Mouse (Mus musculus): ENCODE measurements around the gene 6030452D12Rik. TPM values are rescaled to one million over a fixed set of nuclear protein-coding genes. Genes with fewer than 3 reads are reported as not detected.
A peak's percentile ranks its signal among the peaks of the same experiment; 100 is the strongest.

The 6030452D12Rik gene
- polyA plus RNA-seq, 1 experiment from 2014 or later, result not detected

DNA sequence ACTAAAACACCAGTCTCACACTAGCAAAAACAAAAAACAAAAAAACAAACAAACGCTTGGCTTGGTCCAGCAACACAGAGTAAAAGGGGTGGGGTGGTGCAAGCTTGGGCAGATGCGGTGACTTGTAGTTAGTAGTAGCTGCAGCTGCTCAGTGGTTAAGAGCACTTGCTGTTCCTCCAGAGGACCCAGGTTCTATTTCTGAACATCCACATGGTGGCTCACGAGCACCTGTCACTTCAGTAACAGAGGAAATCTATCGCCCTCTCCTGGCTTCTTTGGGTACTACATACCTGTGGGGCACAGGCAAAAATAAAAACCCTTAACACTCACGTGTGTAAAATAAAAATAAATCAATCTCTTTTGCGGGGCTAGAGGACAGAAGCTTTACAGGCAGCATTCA is 34.1 kb downstream of the 6030452D12Rik start:
- no peak overlapping the region for H3K9ac ChIP-seq (replicated peaks; ENCODE audit: low read length)
- H3K27me3 ChIP-seq (ENCODE audit: control insufficient read depth, insufficient read depth, low read length), result no peaks in the 10 kb centered on the region
- ATAC-seq (replicated peaks; ENCODE audit: insufficient number of reproducible peaks, low FRiP score, low TSS enrichment, low read depth), result no peak
- H3K9me3 ChIP-seq (replicated peaks; ENCODE audit: control insufficient read depth, low read length), result no peaks in the 10 kb centered on the region
- H3K4me3 ChIP-seq (ENCODE audit: low read depth, low read length), result no peak overlapping the region
- WGBS, result 44% methylated on average over 6 of the region's 6 CpGs
- H3K27ac ChIP-seq (replicated peaks; ENCODE audit: low read depth, low read length), result no peak overlapping the region
- H3K4me1 ChIP-seq (ENCODE audit: control insufficient read depth, insufficient read depth, low read length), result no peaks in the 10 kb centered on the region
- H3K4me2 ChIP-seq (ENCODE audit: low read depth, low read length), result no peak overlapping the region
- H3K36me3 ChIP-seq (replicated peaks; ENCODE audit: control insufficient read depth, insufficient read depth, low read depth, low read length), result no peaks in the 10 kb centered on the region
- peak; percentile 79 for DNase-seq (ENCODE audit: low spot score)

DNA sequence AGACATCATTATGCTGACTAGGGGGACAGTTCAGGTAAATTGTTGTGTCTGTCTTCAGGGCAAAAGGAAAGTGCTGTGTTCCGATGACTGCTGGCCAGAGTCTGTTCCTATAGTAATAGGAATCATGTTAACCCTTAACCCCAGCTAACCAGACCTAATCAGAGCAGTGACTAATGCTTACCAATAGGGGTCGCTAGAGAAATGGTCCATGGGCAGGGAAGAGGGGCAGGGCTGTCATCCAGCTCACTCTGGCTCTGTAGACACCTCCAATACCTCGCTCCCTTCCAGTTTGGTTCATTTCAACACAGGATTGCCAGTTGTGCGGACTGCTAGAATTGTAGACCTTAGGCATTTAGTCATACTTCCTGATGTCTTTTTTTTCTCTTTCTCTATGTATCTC is 35.1 kb downstream of the 6030452D12Rik start:
- no peak for ATAC-seq (replicated peaks; ENCODE audit: insufficient number of reproducible peaks, low FRiP score, low TSS enrichment, low read depth)
- WGBS, result 74% methylated on average over 4 of the region's 4 CpGs
- Histone ChIP-seq H3K27me3 (ENCODE audit: control insufficient read depth, insufficient read depth, low read length) (no peaks in the 10 kb centered on the region), H3K4me2 (ENCODE audit: low read depth, low read length) (no peak overlapping the region), H3K4me3 (ENCODE audit: low read depth, low read length) (no peak overlapping the region), H3K36me3 (replicated peaks; ENCODE audit: control insufficient read depth, insufficient read depth, low read depth, low read length) (no peaks in the 10 kb centered on the region), H3K9me3 (replicated peaks; ENCODE audit: control insufficient read depth, low read length) (no peaks in the 10 kb centered on the region), H3K4me1 (ENCODE audit: control insufficient read depth, insufficient read depth, low read length) (no peaks in the 10 kb centered on the region), H3K27ac (replicated peaks; ENCODE audit: low read depth, low read length) (no peak overlapping the region), H3K9ac (replicated peaks; ENCODE audit: low read length) (no peak overlapping the region)
- DNase-seq (ENCODE audit: low spot score), result no peak

DNA sequence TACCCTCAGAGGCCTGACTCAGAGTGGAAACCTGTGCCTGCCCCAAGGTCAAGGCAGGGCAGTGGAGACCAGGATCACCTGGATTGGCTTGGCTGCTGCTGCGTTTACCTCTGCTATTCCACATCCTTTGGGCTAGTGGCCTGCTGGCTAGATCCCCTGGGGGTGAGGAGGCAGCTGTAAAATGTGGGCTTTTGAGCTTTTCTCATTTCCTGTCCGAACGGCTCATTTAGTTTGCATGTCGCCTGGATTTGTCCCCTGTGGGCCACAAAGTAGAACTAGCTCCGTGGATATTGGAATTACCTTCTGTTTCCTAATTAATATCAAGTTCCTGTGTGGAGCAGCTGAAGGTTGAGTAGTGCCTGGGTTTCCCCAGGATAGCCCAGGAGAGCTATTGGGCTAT is 38.9 kb downstream of the 6030452D12Rik start:
- Histone ChIP-seq H3K4me2 (ENCODE audit: low read depth, low read length) (no peak overlapping the region), H3K27me3 (ENCODE audit: control insufficient read depth, insufficient read depth, low read length) (no peaks in the 10 kb centered on the region), H3K9me3 (replicated peaks; ENCODE audit: control insufficient read depth, low read length) (no peaks in the 10 kb centered on the region), H3K36me3 (replicated peaks; ENCODE audit: control insufficient read depth, insufficient read depth, low read depth, low read length) (no peaks in the 10 kb centered on the region), H3K4me1 (ENCODE audit: control insufficient read depth, insufficient read depth, low read length) (no peaks in the 10 kb centered on the region), H3K9ac (replicated peaks; ENCODE audit: low read length) (no peak overlapping the region), H3K27ac (replicated peaks; ENCODE audit: low read depth, low read length) (no peak overlapping the region), H3K4me3 (ENCODE audit: low read depth, low read length) (no peak overlapping the region)
- DNase-seq (ENCODE audit: low spot score) (no peak), ATAC-seq (replicated peaks; ENCODE audit: insufficient number of reproducible peaks, low FRiP score, low TSS enrichment, low read depth) (no peak)
- WGBS, result 49% methylated on average over 5 of the region's 5 CpGs

DNA sequence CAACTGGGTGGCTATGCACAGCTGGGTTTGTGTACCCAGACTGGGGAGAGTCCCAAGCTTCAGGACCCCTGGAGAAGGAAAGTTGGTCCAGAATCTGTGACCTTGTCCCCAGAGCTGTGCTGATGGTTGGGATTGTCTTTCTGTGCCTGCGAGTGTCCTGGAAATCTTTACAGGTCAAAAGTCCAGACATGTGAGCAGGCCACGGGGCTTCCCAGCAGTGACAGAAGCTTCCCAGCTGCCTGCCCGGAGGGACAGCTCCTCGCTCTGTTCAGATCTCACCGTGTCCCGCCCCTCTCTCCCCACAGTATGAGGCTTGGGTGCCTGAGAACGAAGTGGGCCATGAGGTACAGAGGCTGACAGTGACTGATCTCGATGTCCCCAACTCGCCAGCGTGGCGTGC is 40.7 kb downstream of the 6030452D12Rik start:
- no peaks in the 10 kb centered on the region for H3K36me3 ChIP-seq (replicated peaks; ENCODE audit: control insufficient read depth, insufficient read depth, low read depth, low read length)
- WGBS, result 75% methylated on average over 11 of the region's 11 CpGs
- H3K4me2 ChIP-seq (ENCODE audit: low read depth, low read length), result no peak overlapping the region
- H3K4me1 ChIP-seq (ENCODE audit: control insufficient read depth, insufficient read depth, low read length), result no peaks in the 10 kb centered on the region
- H3K27ac ChIP-seq (replicated peaks; ENCODE audit: low read depth, low read length), result no peak overlapping the region
- H3K9ac ChIP-seq (replicated peaks; ENCODE audit: low read length), result no peak overlapping the region
- DNase-seq (ENCODE audit: low spot score), result no peak
- H3K9me3 ChIP-seq (replicated peaks; ENCODE audit: control insufficient read depth, low read length), result no peaks in the 10 kb centered on the region
- no peak overlapping the region for H3K4me3 ChIP-seq (ENCODE audit: low read depth, low read length)
- no peak for ATAC-seq (replicated peaks; ENCODE audit: insufficient number of reproducible peaks, low FRiP score, low TSS enrichment, low read depth)
- no peaks in the 10 kb centered on the region for H3K27me3 ChIP-seq (ENCODE audit: control insufficient read depth, insufficient read depth, low read length)

DNA sequence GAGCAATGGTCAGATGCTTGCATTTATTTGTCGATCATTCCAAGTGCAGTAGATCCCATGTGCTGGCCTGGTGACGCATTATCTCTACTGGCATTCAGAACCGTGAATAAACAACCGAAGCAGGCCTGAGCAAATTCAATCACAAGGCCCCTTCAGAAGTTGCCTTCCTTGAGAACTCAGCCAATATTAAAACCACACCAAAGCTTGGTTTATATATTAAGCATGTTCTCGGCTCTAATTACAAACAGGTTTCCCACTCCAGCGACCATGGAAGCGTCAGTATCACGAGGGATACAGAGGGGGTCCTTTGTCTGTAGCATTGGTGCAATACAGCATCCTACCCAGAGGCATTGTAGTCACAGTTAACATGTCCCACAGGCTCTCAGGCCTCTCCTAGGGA is 42.7 kb downstream of the 6030452D12Rik start:
- no peaks in the 10 kb centered on the region for H3K36me3 ChIP-seq (replicated peaks; ENCODE audit: control insufficient read depth, insufficient read depth, low read depth, low read length)
- no peak; the same call in 1 of the 2 replicates for ATAC-seq (replicated peaks; ENCODE audit: insufficient number of reproducible peaks, low FRiP score, low TSS enrichment, low read depth)
- WGBS, result 46% methylated on average over 8 of the region's 8 CpGs
- no peaks in the 10 kb centered on the region for H3K9me3 ChIP-seq (replicated peaks; ENCODE audit: control insufficient read depth, low read length)
- no peaks in the 10 kb centered on the region for H3K27me3 ChIP-seq (ENCODE audit: control insufficient read depth, insufficient read depth, low read length)
- no peak overlapping the region for H3K9ac ChIP-seq (replicated peaks; ENCODE audit: low read length)
- no peaks in the 10 kb centered on the region for H3K4me1 ChIP-seq (ENCODE audit: control insufficient read depth, insufficient read depth, low read length)
- no peak overlapping the region for H3K27ac ChIP-seq (replicated peaks; ENCODE audit: low read depth, low read length)
- DNase-seq (ENCODE audit: low spot score), result peak; percentile 62
- H3K4me2 ChIP-seq (ENCODE audit: low read depth, low read length), result no peak overlapping the region
- no peak overlapping the region for H3K4me3 ChIP-seq (ENCODE audit: low read depth, low read length)

DNA sequence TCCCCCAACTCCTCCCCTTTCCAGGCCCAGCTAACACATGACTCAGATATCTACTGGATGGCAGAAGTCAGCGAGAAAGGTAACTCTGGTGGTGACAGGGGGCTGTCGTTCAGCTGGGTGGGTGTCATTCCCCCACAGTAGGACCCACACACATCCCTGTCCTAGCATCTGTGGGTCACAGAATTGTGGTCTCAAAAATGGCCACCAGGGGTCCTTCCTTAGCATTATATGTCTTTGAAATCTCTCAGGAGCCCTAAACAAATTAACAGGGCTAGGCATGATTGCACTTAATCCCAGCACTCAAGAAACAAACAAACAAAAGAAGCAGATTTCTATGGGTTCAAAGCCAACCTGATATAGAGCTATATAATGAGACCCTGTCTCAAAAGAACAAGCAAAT is 44.8 kb downstream of the 6030452D12Rik start:
- no peak overlapping the region for H3K9ac ChIP-seq (replicated peaks; ENCODE audit: low read length)
- no peaks in the 10 kb centered on the region for H3K36me3 ChIP-seq (replicated peaks; ENCODE audit: control insufficient read depth, insufficient read depth, low read depth, low read length)
- H3K4me2 ChIP-seq (ENCODE audit: low read depth, low read length), result no peak overlapping the region
- WGBS, result 86% methylated on average over 2 of the region's 2 CpGs
- no peaks in the 10 kb centered on the region for H3K4me1 ChIP-seq (ENCODE audit: control insufficient read depth, insufficient read depth, low read length)
- no peak for ATAC-seq (replicated peaks; ENCODE audit: insufficient number of reproducible peaks, low FRiP score, low TSS enrichment, low read depth)
- H3K27me3 ChIP-seq (ENCODE audit: control insufficient read depth, insufficient read depth, low read length), result no peaks in the 10 kb centered on the region
- no peaks in the 10 kb centered on the region for H3K9me3 ChIP-seq (replicated peaks; ENCODE audit: control insufficient read depth, low read length)
- DNase-seq (ENCODE audit: low spot score), result no peak
- H3K27ac ChIP-seq (replicated peaks; ENCODE audit: low read depth, low read length), result no peak overlapping the region
- no peak overlapping the region for H3K4me3 ChIP-seq (ENCODE audit: low read depth, low read length)

DNA sequence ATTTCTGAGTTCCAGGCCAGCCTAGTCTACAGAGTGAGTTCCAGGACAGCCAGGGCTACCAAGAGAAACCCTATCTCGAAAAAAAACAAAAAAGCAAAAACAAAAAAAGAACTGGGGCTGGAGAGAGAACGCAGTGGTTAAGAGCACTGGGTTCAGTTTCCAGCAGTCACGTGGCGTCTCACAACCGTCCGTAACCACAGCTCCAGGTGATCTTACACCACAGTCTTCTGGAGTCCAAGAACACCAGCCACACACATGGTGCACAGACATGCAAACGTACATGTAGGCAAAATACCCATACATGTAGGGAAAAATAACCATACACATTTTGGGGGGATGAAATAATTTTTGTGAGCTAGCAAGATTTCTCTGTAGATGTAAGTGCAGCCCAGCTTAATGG is 46.4 kb downstream of the 6030452D12Rik start:
- 86% methylated on average over 7 of the region's 7 CpGs for whole genome bisulfite sequencing

DNA sequence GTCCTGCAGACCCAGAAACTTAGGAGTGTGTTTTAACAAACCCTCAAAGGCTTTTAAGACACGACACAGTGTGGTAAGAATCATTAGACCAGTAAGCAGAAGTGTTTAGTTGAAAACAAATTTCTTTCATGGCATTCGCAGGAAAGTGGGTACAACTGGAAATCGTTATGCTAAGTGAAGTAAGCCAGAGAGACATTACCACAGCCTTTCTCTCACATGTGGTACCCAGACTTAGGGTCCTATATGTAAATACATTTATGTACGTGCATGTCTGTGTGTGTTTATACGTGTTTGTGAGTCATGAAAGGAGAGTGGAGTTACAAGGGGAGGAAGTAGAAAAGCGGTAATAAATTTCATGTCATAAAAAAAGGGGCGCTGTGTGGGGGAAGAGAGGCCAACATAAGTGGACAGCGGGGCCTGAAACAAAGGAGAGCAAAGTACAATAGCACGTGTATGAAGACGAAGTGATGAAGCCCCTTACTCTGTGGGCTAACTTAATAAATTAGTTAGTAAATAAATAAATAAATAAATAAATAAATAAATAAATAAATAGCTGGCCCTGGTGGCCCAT is 48.1 kb downstream of the 6030452D12Rik start:
- Histone ChIP-seq H3K27ac (replicated peaks; ENCODE audit: low read depth, low read length) (no peak overlapping the region), H3K4me3 (ENCODE audit: low read depth, low read length) (no peak overlapping the region), H3K9me3 (replicated peaks; ENCODE audit: control insufficient read depth, low read length) (no peaks in the 10 kb centered on the region), H3K27me3 (ENCODE audit: control insufficient read depth, insufficient read depth, low read length) (no peaks in the 10 kb centered on the region), H3K4me1 (ENCODE audit: control insufficient read depth, insufficient read depth, low read length) (no peaks in the 10 kb centered on the region), H3K9ac (replicated peaks; ENCODE audit: low read length) (no peak overlapping the region), H3K36me3 (replicated peaks; ENCODE audit: control insufficient read depth, insufficient read depth, low read depth, low read length) (no peaks in the 10 kb centered on the region), H3K4me2 (ENCODE audit: low read depth, low read length) (no peak overlapping the region)
- 74% methylated on average over 10 of the region's 10 CpGs for WGBS
- ATAC-seq (replicated peaks; ENCODE audit: insufficient number of reproducible peaks, low FRiP score, low TSS enrichment, low read depth), result no peak
- peak; percentile 30 for DNase-seq (ENCODE audit: low spot score)

More for the DNA sequence above, 46.4 kb downstream of the 6030452D12Rik start:
- no peaks in the 10 kb centered on the region for H3K27me3 ChIP-seq (ENCODE audit: control insufficient read depth, insufficient read depth, low read length)
- no peak for DNase-seq (ENCODE audit: low spot score)
- no peaks in the 10 kb centered on the region for H3K9me3 ChIP-seq (replicated peaks; ENCODE audit: control insufficient read depth, low read length)
- H3K4me1 ChIP-seq (ENCODE audit: control insufficient read depth, insufficient read depth, low read length), result no peaks in the 10 kb centered on the region
- no peak overlapping the region for H3K9ac ChIP-seq (replicated peaks; ENCODE audit: low read length)
- no peaks in the 10 kb centered on the region for H3K36me3 ChIP-seq (replicated peaks; ENCODE audit: control insufficient read depth, insufficient read depth, low read depth, low read length)
- no peak overlapping the region for H3K4me3 ChIP-seq (ENCODE audit: low read depth, low read length)
- ATAC-seq (replicated peaks; ENCODE audit: insufficient number of reproducible peaks, low FRiP score, low TSS enrichment, low read depth), result no peak
- H3K27ac ChIP-seq (replicated peaks; ENCODE audit: low read depth, low read length), result no peak overlapping the region
- H3K4me2 ChIP-seq (ENCODE audit: low read depth, low read length), result no peak overlapping the region

Measured in embryonic facial prominence, embryonic 11.5 days (tissue).